Mouse (Mus musculus): ENCODE results near the gene Rp2. TPM values are rescaled to one million over a fixed set of nuclear protein-coding genes. Genes with fewer than 3 reads are reported as not detected.
"Not testable (repeated sequence)": the region's sequence is repeated elsewhere in the genome, so short reads cannot be mapped to it uniquely, and the experiment has no call there.

Gene Rp2
- total and polyA plus RNA-seq, 2 experiments from 2014 or later: 10.2 to 21.7 TPM

DNA sequence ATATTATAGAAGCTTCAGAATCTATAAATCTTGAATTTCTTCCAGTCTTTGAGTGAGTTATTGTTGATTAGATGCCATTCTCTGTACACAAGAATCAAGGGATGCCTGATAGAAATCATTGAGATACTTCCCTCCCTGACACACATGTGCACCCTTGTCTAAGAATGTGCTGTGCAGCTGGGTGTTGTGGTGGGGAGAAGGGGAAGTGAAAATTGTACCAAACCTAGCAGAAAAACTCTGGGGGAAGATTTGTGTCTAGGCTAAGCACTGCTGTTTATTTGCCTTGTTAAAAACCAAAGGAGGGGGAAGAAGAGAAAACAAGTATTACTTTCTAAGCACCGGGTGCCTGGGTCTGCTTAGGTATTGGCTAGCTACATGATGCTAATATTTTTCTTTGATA is 9.0 kb upstream of the Rp2 start:
- DNase-seq (ENCODE audit: low spot score) (no peak), ATAC-seq (ENCODE audit: insufficient read depth, low read depth) (no peak)
- no peak overlapping the region for H3K27ac ChIP-seq (ENCODE audit: low read depth)
- no peak for TF ChIP-seq CTCF (IDR thresholded peaks at IDR 0.05; ENCODE audit: low read depth)
- TF ChIP-seq EP300 (IDR thresholded peaks at IDR 0.05; ENCODE audit: low read depth): no peak
- no peak overlapping the region for H3K4me3 ChIP-seq (ENCODE audit: low read depth, low read length)
- H3K9ac ChIP-seq (replicated peaks; ENCODE audit: low read depth, low read length): no peak overlapping the region
- WGBS: 89% methylated on average over 1 of the region's 1 CpGs
- H3K4me2 ChIP-seq (ENCODE audit: low read depth, low read length): no peak overlapping the region
- H3K9me3 ChIP-seq (replicated peaks; ENCODE audit: control insufficient read depth, low read length): no peaks in the 10 kb centered on the region
- no peaks in the 10 kb centered on the region for H3K4me1 ChIP-seq (ENCODE audit: control insufficient read depth, insufficient read depth)
- no peaks in the 10 kb centered on the region for H3K27me3 ChIP-seq (ENCODE audit: control insufficient read depth, insufficient read depth, low read length)
- H3K36me3 ChIP-seq (replicated peaks; ENCODE audit: control insufficient read depth, insufficient read depth, low read length): no peaks in the 10 kb centered on the region

DNA sequence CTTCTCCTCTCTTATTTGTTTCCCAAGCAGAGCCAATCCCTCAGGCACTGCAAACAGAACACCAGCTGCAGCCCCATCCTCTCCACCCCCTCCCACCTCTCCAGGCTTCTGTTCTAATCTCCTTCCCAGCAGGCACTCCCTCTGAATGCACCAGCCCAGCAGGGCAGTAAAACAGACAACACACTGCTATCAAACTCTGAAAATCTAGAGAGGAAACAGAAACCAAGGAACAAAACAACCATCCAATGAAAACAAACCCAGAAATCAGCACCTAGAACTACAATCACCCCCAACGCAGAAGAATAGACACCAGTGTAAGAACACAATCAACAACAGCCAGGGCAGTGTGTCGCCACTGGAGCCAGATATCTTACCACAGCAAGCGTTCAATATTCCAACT is 8.0 kb upstream of the Rp2 start:
- Histone ChIP-seq H3K36me3 (replicated peaks; ENCODE audit: control insufficient read depth, insufficient read depth, low read length) (no peaks in the 10 kb centered on the region), H3K9ac (replicated peaks; ENCODE audit: low read depth, low read length) (no peak overlapping the region), H3K27ac (ENCODE audit: low read depth) (no peak overlapping the region), H3K9me3 (replicated peaks; ENCODE audit: control insufficient read depth, low read length) (no peaks in the 10 kb centered on the region), H3K4me3 (ENCODE audit: low read depth, low read length) (no peak overlapping the region), H3K4me2 (ENCODE audit: low read depth, low read length) (no peak overlapping the region), H3K27me3 (ENCODE audit: control insufficient read depth, insufficient read depth, low read length) (no peaks in the 10 kb centered on the region), H3K4me1 (ENCODE audit: control insufficient read depth, insufficient read depth) (no peaks in the 10 kb centered on the region)
- ATAC-seq (ENCODE audit: insufficient read depth, low read depth): no peak
- no peak for DNase-seq (ENCODE audit: low spot score)
- 46% methylated on average over 3 of the region's 3 CpGs for WGBS
- no peak for TF ChIP-seq EP300 (IDR thresholded peaks at IDR 0.05; ENCODE audit: low read depth)

GRCm38 (mm10) chrX:20366036-20366435 is 1.8 kb downstream of the Rp2 start:
- Histone ChIP-seq H3K4me2 (ENCODE audit: low read depth, low read length) (no peak overlapping the region; the same call in 1 of the 2 replicates), H3K4me1 (ENCODE audit: control insufficient read depth, insufficient read depth) (no peaks in the 10 kb centered on the region), H3K27me3 (ENCODE audit: control insufficient read depth, insufficient read depth, low read length) (no peaks in the 10 kb centered on the region), H3K4me3 (ENCODE audit: low read depth, low read length) (no peak overlapping the region), H3K9me3 (replicated peaks; ENCODE audit: control insufficient read depth, low read length) (no peaks in the 10 kb centered on the region), H3K9ac (replicated peaks; ENCODE audit: low read depth, low read length) (no peak overlapping the region), H3K36me3 (replicated peaks; ENCODE audit: control insufficient read depth, insufficient read depth, low read length) (no peaks in the 10 kb centered on the region), H3K27ac (ENCODE audit: low read depth) (no peak overlapping the region)
- 0 out of 2 replicates have a peak, but pooled peaks have one; percentile 13 for TF ChIP-seq CTCF (IDR thresholded peaks at IDR 0.05; ENCODE audit: low read depth)
- TF ChIP-seq EP300 (IDR thresholded peaks at IDR 0.05; ENCODE audit: low read depth): no peak
- ATAC-seq (ENCODE audit: insufficient read depth, low read depth) (no peak), DNase-seq (ENCODE audit: low spot score) (no peak)
- 53% methylated on average over 1 of the region's 1 CpGs for WGBS

DNA sequence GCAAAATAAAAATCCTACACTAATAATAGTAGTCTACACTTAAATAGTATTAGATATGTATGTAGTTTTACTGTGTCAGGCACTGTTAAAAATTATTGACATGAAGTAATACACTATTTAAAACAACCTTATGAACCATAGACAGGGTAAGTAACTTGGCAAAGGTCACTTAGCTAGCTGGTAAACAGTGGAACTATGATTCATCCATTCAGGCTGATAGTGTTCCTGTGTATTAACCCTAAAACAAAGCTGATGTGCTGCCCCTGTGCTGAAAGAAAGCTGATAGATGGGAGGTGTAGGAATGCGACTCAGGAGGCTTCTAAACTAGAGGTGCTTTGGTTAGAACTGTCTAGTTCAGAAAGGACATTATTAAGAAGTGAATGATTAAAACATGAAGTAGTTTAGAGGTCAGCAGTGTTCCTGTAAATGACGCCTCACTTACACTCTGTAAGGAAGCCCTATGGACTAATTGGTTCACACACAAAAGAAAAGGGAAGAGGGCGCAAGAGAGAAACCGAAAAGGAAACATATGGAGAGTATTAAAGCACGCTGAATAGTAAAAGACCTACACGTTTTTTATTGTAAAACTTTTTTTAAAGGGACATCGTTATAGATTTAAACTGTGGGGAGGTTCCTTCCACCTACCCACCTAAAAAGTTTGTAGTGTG is 15.2 kb downstream of the Rp2 start:
- Histone ChIP-seq H3K4me1 (ENCODE audit: control insufficient read depth, insufficient read depth) (no peaks in the 10 kb centered on the region), H3K4me2 (ENCODE audit: low read depth, low read length) (no peak overlapping the region), H3K9me3 (replicated peaks; ENCODE audit: control insufficient read depth, low read length) (no peaks in the 10 kb centered on the region), H3K36me3 (replicated peaks; ENCODE audit: control insufficient read depth, insufficient read depth, low read length) (no peaks in the 10 kb centered on the region), H3K27ac (ENCODE audit: low read depth) (no peak overlapping the region), H3K4me3 (ENCODE audit: low read depth, low read length) (no peak overlapping the region), H3K27me3 (ENCODE audit: control insufficient read depth, insufficient read depth, low read length) (no peaks in the 10 kb centered on the region), H3K9ac (replicated peaks; ENCODE audit: low read depth, low read length) (no peak overlapping the region)
- 66% methylated on average over 7 of the region's 7 CpGs for WGBS
- DNase-seq (ENCODE audit: low spot score) (no peak), ATAC-seq (ENCODE audit: insufficient read depth, low read depth) (no peak)
- TF ChIP-seq CTCF (IDR thresholded peaks at IDR 0.05; ENCODE audit: low read depth) (no peak), EP300 (IDR thresholded peaks at IDR 0.05; ENCODE audit: low read depth) (no peak)

- no peaks in the 10 kb centered on the region for H3K36me3 ChIP-seq (replicated peaks; ENCODE audit: control insufficient read depth, insufficient read depth, low read length)
- no peaks in the 10 kb centered on the region for H3K4me1 ChIP-seq (ENCODE audit: control insufficient read depth, insufficient read depth)
- no peaks in the 10 kb centered on the region for H3K9me3 ChIP-seq (replicated peaks; ENCODE audit: control insufficient read depth, low read length)
- H3K9ac ChIP-seq (replicated peaks; ENCODE audit: low read depth, low read length): no peak overlapping the region
- no peak overlapping the region for H3K4me3 ChIP-seq (ENCODE audit: low read depth, low read length)
- ATAC-seq (ENCODE audit: insufficient read depth, low read depth) (no peak), DNase-seq (ENCODE audit: low spot score) (no peak)
- H3K4me2 ChIP-seq (ENCODE audit: low read depth, low read length): no peak overlapping the region
- no peak overlapping the region for H3K27ac ChIP-seq (ENCODE audit: low read depth)
- no peaks in the 10 kb centered on the region for H3K27me3 ChIP-seq (ENCODE audit: control insufficient read depth, insufficient read depth, low read length)
- 83% methylated on average over 6 of the region's 6 CpGs for WGBS
- no peak for TF ChIP-seq CTCF (IDR thresholded peaks at IDR 0.05; ENCODE audit: low read depth)
Observed at GRCm38 (mm10) chrX:20382260-20382659, 18.0 kb downstream of the Rp2 start.

DNA sequence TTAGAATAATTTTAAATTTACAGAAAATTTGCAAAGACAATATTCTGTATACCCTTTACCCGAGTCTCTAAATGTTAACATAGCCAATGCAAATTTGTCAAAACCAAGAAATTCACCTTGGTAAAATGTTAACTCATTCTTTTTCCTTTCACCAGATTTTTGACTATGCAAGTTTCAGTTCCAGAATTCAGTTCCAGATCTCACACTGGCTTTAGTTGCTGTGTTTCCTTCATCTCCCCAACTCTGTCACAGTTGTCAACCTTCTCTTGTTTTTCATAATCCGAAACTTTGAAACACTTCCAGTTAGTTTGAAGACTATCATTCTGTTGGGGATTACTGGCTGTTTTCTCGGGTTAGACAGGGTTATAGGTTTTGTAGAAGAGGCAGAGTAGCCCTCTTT is 22.7 kb downstream of the Rp2 start:
- H3K4me2 ChIP-seq (ENCODE audit: low read depth, low read length): no peak overlapping the region
- no peaks in the 10 kb centered on the region for H3K9me3 ChIP-seq (replicated peaks; ENCODE audit: control insufficient read depth, low read length)
- ATAC-seq (ENCODE audit: insufficient read depth, low read depth): no peak
- TF ChIP-seq EP300 (IDR thresholded peaks at IDR 0.05; ENCODE audit: low read depth) (no peak), CTCF (IDR thresholded peaks at IDR 0.05; ENCODE audit: low read depth) (no peak)
- WGBS: 70% methylated on average over 3 of the region's 3 CpGs
- no peaks in the 10 kb centered on the region for H3K4me1 ChIP-seq (ENCODE audit: control insufficient read depth, insufficient read depth)
- H3K27me3 ChIP-seq (ENCODE audit: control insufficient read depth, insufficient read depth, low read length): no peaks in the 10 kb centered on the region
- DNase-seq (ENCODE audit: low spot score): no peak
- no peak overlapping the region for H3K4me3 ChIP-seq (ENCODE audit: low read depth, low read length)
- H3K36me3 ChIP-seq (replicated peaks; ENCODE audit: control insufficient read depth, insufficient read depth, low read length): no peaks in the 10 kb centered on the region
- H3K9ac ChIP-seq (replicated peaks; ENCODE audit: low read depth, low read length): no peak overlapping the region
- no peak overlapping the region for H3K27ac ChIP-seq (ENCODE audit: low read depth)

- not testable (repeated sequence) for H3K36me3 ChIP-seq (replicated peaks; ENCODE audit: control insufficient read depth, insufficient read depth, low read length); H3K27me3 ChIP-seq (ENCODE audit: control insufficient read depth, insufficient read depth, low read length); H3K27ac ChIP-seq (ENCODE audit: low read depth); DNase-seq (ENCODE audit: low spot score); H3K9ac ChIP-seq (replicated peaks; ENCODE audit: low read depth, low read length); H3K4me1 ChIP-seq (ENCODE audit: control insufficient read depth, insufficient read depth); H3K4me3 ChIP-seq (ENCODE audit: low read depth, low read length); H3K4me2 ChIP-seq (ENCODE audit: low read depth, low read length); H3K9me3 ChIP-seq (replicated peaks; ENCODE audit: control insufficient read depth, low read length); ATAC-seq (ENCODE audit: insufficient read depth, low read depth)
- WGBS: 81% methylated on average over 9 of the region's 9 CpGs
Observed at GRCm38 (mm10) chrX:20391964-20392363, 27.7 kb downstream of the Rp2 start.

Data from heart, postnatal 0 days (tissue).